Mouse (Mus musculus): ENCODE measurements around the gene Fibin.

Fibin gene

GRCm38 (mm10) chr2:110314074-110314473 is 48.9 kb downstream of the Fibin start:
- no peak for DNase-seq (ENCODE audit: low spot score in 2 of 2)

- no peak for DNase-seq (ENCODE audit: low spot score in 2 of 2)
Measured at GRCm38 (mm10) chr2:110313305-110313824, 49.6 kb downstream of the Fibin start.
